Mouse (Mus musculus) C2C12 (cell line): ENCODE data around the gene Ackr2. TPM values are rescaled to one million over a fixed set of nuclear protein-coding genes. Genes with fewer than 3 reads are reported as not detected.

Experiments
- H3K27me3 ChIP-seq: one replicate; pipeline ENCODE4 v1.6.1; 2011; ENCODE audit not compliant: control insufficient read depth, insufficient read depth, insufficient read length
- H3K36me3 ChIP-seq: one replicate; pipeline ENCODE4 v1.6.1; 2011; ENCODE audit not compliant: control insufficient read depth, insufficient read depth
- H3K4me3 ChIP-seq: one replicate; pipeline ENCODE4 v1.5.1; 2011; ENCODE audit warnings: mild to moderate bottlenecking, control low read depth; ENCODE audit not compliant: poor library complexity, insufficient read depth, severe bottlenecking
- H3K79me2 ChIP-seq: one replicate; pipeline ENCODE4 v1.6.1; 2011; ENCODE audit not compliant: control insufficient read depth, insufficient read depth
- H3K79me3 ChIP-seq: one replicate; pipeline ENCODE4 v1.6.1; 2011; ENCODE audit warnings: low read depth, control low read depth
- H3ac ChIP-seq: one replicate; pipeline ENCODE3; 2011; ENCODE audit warnings: low read depth; ENCODE audit not compliant: control insufficient read depth, insufficient read length
- CEBPB ChIP-seq: IDR thresholded peaks from one replicate; pipeline ENCODE4 v1.6.1; 2011; ENCODE audit warnings: low read depth, mild to moderate bottlenecking, control low read depth, moderate library complexity
- CTCF ChIP-seq: IDR thresholded peaks from one replicate; pipeline ENCODE4 v1.5.1; 2011; ENCODE audit not compliant: control insufficient read depth, insufficient read depth, insufficient read length
- FOSL1 ChIP-seq: IDR thresholded peaks from one replicate; pipeline ENCODE4 v1.8.0; 2011; ENCODE audit warnings: mild to moderate bottlenecking, low read length; ENCODE audit not compliant: poor library complexity, insufficient read depth, severe bottlenecking
- MAX ChIP-seq: IDR thresholded peaks from one replicate; pipeline ENCODE4 v1.6.1; 2011; ENCODE audit warnings: mild to moderate bottlenecking, control low read depth
- MYOD1 ChIP-seq: IDR thresholded peaks from one replicate; pipeline ENCODE4 v1.6.1; 2011; ENCODE audit warnings: low read depth; ENCODE audit not compliant: control insufficient read depth, insufficient read length
- MYOG ChIP-seq: IDR thresholded peaks from one replicate; pipeline ENCODE4 v1.6.1; 2011; ENCODE audit not compliant: control insufficient read depth, insufficient read length; ENCODE audit errors: extremely low read depth
- USF1 ChIP-seq: IDR thresholded peaks from one replicate; pipeline ENCODE4 v1.6.1; 2011; ENCODE audit warnings: low read depth, mild to moderate bottlenecking, control low read depth, moderate library complexity
- polyA plus RNA-seq: library from polyadenylated mRNA; unstranded; fragments of >200 nt; fragmentation: generic; extraction: Trizol; gene quantifications from one replicate; pipeline ENCODE4 v1.2.1, GENCODE M21; 2012; ENCODE audit warnings: missing spikeins

Gene Ackr2
- polyA plus RNA-seq, 1 experiment = not detected

- no peaks in the 10 kb centered on the region for H3K36me3 ChIP-seq
- H3K79me3 ChIP-seq = no peaks in the 10 kb centered on the region
- TF ChIP-seq USF1 (no peak), MYOG (no peak), MYOD1 (no peak), FOSL1 (no peak), CEBPB (no peak), MAX (no peak), CTCF (no peak)
- no peak within 1 kb of the TSS for H3ac ChIP-seq
- no peak within 1 kb of the TSS for H3K4me3 ChIP-seq
- H3K79me2 ChIP-seq = no peaks in the 10 kb centered on the region
- H3K27me3 ChIP-seq = peaks cover 39% of the 10 kb centered on the region
Observed at GRCm38 (mm10) chr9:121950418-121951113, 52.4 kb downstream of the Ackr2 start, which contains the start of gene Fam198a. Gene Fam198a, plus strand, starts transcription at chr9:121950988.

DNA sequence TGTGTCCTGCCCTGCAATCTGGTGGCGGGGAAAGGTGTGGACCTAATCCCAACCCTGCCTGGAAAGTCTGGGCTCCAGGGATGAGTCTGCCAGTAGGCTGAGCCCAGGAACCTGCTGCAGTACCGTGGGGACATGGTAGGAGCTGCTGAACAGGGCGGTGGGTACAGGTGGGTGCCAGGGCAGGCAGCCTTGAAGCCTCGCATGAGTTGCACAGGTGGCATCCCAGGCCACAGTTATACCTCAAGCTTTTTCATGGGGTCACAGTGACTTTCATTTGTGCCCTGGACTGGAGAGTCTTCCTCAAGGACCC lies 52.9 kb downstream of the Ackr2 start:
- Histone ChIP-seq H3K27me3 (peaks cover 39% of the 10 kb centered on the region), H3K79me3 (no peaks in the 10 kb centered on the region), H3K79me2 (no peaks in the 10 kb centered on the region), H3K4me3 (no peak overlapping the region), H3K36me3 (no peaks in the 10 kb centered on the region), H3ac (no peak overlapping the region)
- no peak for TF ChIP-seq MYOD1

- no peaks in the 10 kb centered on the region for H3K36me3 ChIP-seq
Observed at GRCm38 (mm10) chr9:121952596-121952995, 54.4 kb downstream of the Ackr2 start.

GRCm38 (mm10) chr9:121959966-121960635 lies 61.9 kb downstream of the Ackr2 start:
- no peaks in the 10 kb centered on the region for H3K79me2 ChIP-seq
- TF ChIP-seq MYOD1 (no peak), USF1 (no peak), FOSL1 (no peak), MYOG (no peak), CTCF (no peak)
- H3K79me3 ChIP-seq = no peaks in the 10 kb centered on the region
- no peak overlapping the region for H3ac ChIP-seq
- H3K4me3 ChIP-seq = no peak overlapping the region
- H3K27me3 ChIP-seq = peaks cover 5% of the 10 kb centered on the region
- H3K36me3 ChIP-seq = no peaks in the 10 kb centered on the region

More at GRCm38 (mm10) chr9:121952596-121952995, 54.4 kb downstream of the Ackr2 start:
- H3K27me3 ChIP-seq = peaks cover 31% of the 10 kb centered on the region
- TF ChIP-seq MAX = no peak
- TF ChIP-seq USF1 = no peak
- TF ChIP-seq CTCF = no peak
- no peak for TF ChIP-seq MYOG
- TF ChIP-seq CEBPB = no peak
- no peak for TF ChIP-seq MYOD1
- TF ChIP-seq FOSL1 = no peak
- no peak overlapping the region for H3K4me3 ChIP-seq
- H3K79me3 ChIP-seq = no peaks in the 10 kb centered on the region
- no peak overlapping the region for H3ac ChIP-seq
- no peaks in the 10 kb centered on the region for H3K79me2 ChIP-seq

Other genes with a start within 250 kb of the Ackr2 start
- gene Sec22c, start 192.9 kb upstream of the Ackr2 start, polyA plus RNA-seq = 8.0 TPM
- gene Ss18l2, start 188.0 kb upstream of the Ackr2 start, polyA plus RNA-seq = 44.7 TPM
- 10.7 TPM for gene Nktr, start 179.2 kb upstream of the Ackr2 start, polyA plus RNA-seq
- 16.0 TPM for gene Zfp651, start 139.0 kb upstream of the Ackr2 start, polyA plus RNA-seq
- gene Klhl40, start 120.7 kb upstream of the Ackr2 start, polyA plus RNA-seq = 2.7 TPM
- gene Hhatl, start 105.8 kb upstream of the Ackr2 start, polyA plus RNA-seq = 0.07 TPM
- gene Ccdc13, start 58.9 kb upstream of the Ackr2 start, polyA plus RNA-seq = 0.12 TPM
- 55.5 TPM for gene Higd1a, start 40.0 kb upstream of the Ackr2 start, polyA plus RNA-seq
- not detected for gene Cyp8b1, start 17.9 kb downstream of the Ackr2 start, polyA plus RNA-seq
- not detected for gene Fam198a, start 52.6 kb downstream of the Ackr2 start, polyA plus RNA-seq
- gene Pomgnt2, start 98.8 kb downstream of the Ackr2 start, polyA plus RNA-seq = 2.4 TPM
- gene Snrk, start 218.9 kb downstream of the Ackr2 start, polyA plus RNA-seq = 9.8 TPM